Mouse (Mus musculus): ENCODE data around the gene Mdc1. TPM values are rescaled to one million over a fixed set of nuclear protein-coding genes. Genes with fewer than 3 reads are reported as not detected.

Gene Mdc1
- total RNA-seq, 2 experiments from 2014 or later = 12.9 to 13.5 TPM

DNA sequence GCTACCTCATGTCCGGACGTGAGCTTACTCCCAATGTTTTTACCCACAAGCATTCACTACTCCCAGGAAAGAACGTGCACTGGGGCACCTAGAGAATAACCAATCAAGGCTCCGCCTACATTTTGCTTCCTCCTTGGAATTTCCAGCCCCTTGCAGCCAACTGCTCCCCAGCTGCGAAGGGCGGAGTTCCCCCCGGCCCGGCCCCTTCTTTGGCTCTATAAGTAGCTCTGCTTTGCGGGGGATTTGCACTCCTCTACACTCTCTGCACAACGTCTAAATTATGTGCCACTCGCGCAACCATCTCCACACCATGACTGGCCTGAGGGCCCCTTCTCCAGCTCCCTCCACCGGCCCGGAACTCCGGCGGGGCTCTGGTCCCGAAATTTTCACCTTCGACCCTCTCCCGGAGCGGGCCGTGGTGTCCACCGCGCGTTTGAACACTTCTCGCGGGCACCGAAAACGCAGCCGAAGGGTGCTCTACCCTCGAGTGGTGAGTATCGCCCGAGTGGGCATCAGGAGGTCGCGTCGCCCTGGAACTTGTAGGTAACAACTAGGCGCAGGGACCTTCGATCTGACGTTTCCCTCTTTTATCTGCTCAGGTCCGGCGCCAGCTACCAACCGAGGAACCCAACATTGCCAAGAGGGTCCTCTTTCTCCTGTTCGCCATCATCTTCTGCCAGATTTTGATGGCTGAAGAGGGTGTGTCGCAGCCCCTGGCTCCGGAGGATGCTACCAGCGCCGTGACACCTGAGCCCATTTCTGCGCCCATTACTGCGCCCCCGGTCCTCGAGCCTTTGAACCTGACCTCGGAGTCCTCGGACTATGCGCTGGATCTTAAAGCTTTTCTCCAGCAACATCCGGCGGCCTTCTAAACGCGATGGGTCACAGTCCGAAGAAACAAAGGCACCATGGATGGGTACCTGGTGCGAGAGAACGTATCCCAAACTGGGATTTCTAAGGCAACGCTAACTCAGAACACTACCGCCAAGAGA lies 19.6 kb upstream of the Mdc1 start, which contains the start of gene Ier3:
Gene Ier3 (plus strand): TSS at position 246 of the 992 bp plus-strand sequence.
- DNase-seq = peak; percentile 84 to 88
- intact Hi-C loops (cut with DNase I) = loop anchor here (2.0 kb wide), 1 partner anchor 35 kb away; no protein-coding TSS in a partner anchor

DNA sequence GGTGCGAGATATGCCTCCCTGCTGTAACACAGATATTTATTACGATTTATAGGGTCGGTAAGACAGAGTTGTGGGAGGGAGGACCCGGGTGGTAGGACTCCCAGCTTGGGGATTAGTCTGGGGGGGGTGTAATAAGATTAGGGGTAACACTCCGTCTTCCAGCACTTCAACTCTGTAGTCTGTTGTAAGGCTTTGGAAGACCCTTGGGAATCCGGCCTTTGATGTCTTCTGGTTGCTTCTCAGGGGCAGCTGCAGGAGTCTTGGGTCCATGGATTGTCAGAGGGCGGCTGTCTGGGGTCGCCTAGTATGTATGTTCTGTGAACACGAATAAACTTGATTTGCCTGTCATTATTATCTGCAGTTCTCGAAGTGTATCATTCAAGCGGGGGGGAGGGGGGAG lies 18.8 kb upstream of the Mdc1 start:
- DNase-seq = no peak
- intact Hi-C loops (cut with DNase I) = no loop called here

DNA sequence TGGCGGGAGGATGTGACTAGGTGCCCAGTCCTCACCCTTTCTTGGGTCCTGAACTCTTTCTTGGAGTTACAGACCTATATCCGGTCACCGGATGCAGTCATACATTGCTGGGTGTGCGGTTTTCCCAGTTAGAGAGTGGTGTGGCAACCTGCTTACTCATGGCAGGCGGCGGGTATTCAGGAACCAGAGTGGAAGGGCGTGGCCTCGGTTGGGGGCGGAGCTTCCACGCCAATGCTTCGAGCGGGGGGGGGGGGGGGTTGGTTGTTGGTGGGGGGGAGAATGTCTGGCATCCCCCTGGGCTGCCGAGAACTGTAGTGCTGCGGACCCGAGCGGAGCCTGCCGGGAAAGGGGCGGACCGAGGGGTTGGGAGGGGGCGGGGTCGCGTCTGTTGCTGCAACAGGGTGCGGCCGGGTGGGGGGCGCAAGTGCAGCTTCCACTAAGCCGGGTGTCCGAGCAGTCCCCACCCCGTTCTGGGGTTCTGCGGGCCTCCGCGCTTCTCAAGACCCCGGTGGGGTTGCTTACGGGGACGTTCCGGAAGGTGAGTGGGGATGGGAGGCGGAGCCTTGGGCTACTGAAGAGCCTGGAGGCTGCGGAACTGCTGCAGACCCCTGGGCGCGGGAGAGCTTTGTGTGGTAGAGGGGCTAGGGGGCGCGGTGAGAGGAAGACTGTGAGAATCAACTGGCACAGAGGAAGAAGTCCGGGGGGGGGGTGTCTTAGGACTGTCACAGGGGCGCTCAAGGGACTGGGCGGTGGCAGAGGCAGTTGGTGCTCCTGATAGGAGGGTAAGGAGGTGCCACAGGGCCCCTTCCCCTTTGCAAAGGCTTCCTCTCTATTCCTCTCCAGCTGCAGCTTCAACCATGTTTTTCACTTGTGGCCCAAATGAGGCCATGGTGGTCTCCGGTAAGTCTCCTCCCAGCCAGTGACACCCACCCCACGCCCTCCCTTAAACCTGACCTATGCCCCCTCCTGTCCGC lies 18.1 kb upstream of the Mdc1 start, which contains the start of gene Flot1:
Gene Flot1 (plus strand): TSS at position 267 of the 974 bp plus-strand sequence.
- intact Hi-C loops (cut with DNase I) = no loop called here
- peak; percentile 86 to 89 for DNase-seq

DNA sequence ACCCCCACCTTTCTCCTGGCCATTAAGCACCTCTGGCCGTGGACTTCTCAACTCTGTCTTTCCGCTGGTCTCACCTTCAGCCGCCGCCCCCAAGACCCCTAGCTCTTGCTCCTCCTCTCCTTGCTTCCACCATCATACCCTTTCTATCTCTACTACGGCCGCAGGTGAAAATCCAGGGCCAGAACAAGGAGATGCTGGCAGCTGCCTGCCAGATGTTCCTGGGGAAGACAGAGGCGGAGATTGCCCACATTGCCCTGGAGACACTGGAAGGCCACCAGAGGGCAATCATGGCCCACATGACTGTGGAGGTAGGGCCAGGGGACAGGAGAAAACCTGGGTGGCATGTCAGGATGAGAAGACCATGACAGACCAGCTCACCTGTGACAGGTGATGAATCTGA lies 16.9 kb upstream of the Mdc1 start:
- intact Hi-C loops (cut with DNase I) = no loop called here
- no peak for DNase-seq

- intact Hi-C loops (cut with DNase I) = loop anchor here (5.0 kb wide), 1 partner anchor 167 kb away; no protein-coding TSS in a partner anchor
These were observed 16.0 kb upstream of the Mdc1 start for GRCm38 (mm10) chr17:35825109-35825850.

GRCm38 (mm10) chr17:35829737-35830136 lies 11.6 kb upstream of the Mdc1 start:
- intact Hi-C loops (cut with DNase I) = loop anchor here (2.0 to 10.0 kb wide), 3 partner anchors 91 to 163 kb away; partner anchors contain the start of gene Gnl1

More at GRCm38 (mm10) chr17:35825109-35825850, 16.0 kb upstream of the Mdc1 start:
- no peak for DNase-seq

GRCm38 (mm10) chr17:35832400-35833238 lies 8.7 kb upstream of the Mdc1 start:
- DNase-seq = no peak
- intact Hi-C loops (cut with DNase I) = loop anchor here (10.0 kb wide), 1 partner anchor 142 kb away; the partner anchor contains the start of gene Gnl1

More at GRCm38 (mm10) chr17:35829737-35830136, 11.6 kb upstream of the Mdc1 start:
- DNase-seq = peak; percentile 86 to 89

- intact Hi-C loops (cut with DNase I) = loop anchor here (10.0 kb wide), 1 partner anchor 142 kb away; the partner anchor contains the start of gene Gnl1
- DNase-seq = no peak
These were observed 8.0 kb upstream of the Mdc1 start for GRCm38 (mm10) chr17:35833239-35833751.

GRCm38 (mm10) chr17:35833894-35834293 lies 7.4 kb upstream of the Mdc1 start:
- intact Hi-C loops (cut with DNase I) = loop anchor here (10.0 kb wide), 1 partner anchor 141 kb away; the partner anchor contains the start of gene Gnl1

GRCm38 (mm10) chr17:35834696-35835422 lies 6.5 kb upstream of the Mdc1 start:
- intact Hi-C loops (cut with DNase I) = loop anchor here (1.0 to 10.0 kb wide), 2 partner anchors 40 to 140 kb away; partner anchors contain the start of gene Gnl1

More at GRCm38 (mm10) chr17:35833894-35834293, 7.4 kb upstream of the Mdc1 start:
- DNase-seq = no peak

DNA sequence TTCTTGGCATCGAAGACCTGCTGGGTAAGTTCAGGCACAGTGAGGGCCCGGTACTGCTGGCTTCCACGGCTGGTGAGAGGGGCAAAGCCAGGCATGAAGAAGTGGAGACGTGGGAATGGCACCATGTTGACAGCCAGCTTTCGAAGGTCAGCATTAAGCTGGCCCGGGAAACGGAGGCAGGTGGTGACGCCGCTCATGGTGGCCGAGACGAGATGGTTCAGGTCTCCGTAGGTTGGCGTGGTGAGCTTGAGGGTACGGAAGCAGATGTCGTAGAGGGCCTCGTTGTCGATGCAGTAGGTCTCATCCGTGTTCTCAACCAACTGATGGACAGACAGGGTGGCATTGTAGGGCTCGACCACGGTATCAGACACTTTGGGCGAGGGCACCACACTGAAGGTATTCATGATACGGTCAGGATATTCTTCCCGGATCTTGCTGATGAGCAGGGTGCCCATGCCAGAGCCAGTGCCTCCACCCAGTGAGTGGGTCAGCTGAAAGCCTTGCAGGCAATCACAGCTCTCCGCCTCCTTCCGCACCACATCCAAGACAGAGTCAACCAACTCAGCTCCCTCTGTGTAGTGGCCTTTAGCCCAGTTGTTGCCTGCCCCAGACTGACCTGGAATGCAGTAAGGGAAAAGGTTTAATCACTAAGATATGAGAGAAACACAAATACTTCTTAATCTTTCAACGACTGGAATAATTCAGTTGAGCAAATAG lies 5.7 kb upstream of the Mdc1 start:
- intact Hi-C loops (cut with DNase I) = loop anchor here (1.0 to 10.0 kb wide), 2 partner anchors 40 to 139 kb away; partner anchors contain the start of gene Gnl1
- no peak for DNase-seq

More at GRCm38 (mm10) chr17:35834696-35835422, 6.5 kb upstream of the Mdc1 start:
- no peak for DNase-seq

DNA sequence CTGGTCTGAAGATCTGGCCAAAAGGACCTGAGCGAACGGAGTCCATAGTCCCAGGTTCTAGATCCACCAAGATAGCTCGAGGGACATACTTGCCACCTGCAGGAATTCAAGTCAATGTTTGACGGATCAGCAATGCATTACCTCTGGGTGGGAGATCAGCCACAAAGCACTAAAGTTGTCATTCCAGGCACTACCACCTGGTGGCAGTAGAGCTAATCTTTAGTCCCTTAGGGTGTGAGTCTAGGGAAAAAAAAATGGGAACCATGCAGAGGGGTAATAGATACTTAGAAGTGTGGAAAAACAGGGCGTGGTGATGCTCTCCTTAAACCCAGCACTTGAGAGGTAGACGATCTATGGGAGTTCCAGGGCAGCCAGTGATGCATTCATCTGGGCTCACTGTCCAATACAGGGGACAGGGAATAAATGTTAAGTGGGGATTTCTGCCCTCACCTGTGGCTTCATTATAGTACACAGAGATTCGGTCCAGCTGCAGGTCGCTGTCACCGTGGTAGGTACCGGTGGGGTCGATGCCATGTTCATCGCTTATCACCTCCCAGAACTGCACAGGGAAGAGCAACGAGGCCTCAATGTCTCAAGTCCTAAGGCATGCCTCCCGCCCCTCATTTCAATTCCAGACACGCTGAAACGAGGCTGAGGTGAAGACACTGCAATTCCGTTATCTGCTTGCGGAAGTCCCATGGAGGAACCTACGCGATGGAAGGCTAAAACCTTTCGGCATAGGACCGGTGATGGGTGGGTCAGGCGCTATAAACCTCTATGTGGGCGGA lies 4.9 kb upstream of the Mdc1 start:
- peak; percentile 83 to 92 for DNase-seq
- intact Hi-C loops (cut with DNase I) = loop anchor here (10.0 kb wide), 1 partner anchor 138 kb away; the partner anchor contains the start of gene Gnl1

DNA sequence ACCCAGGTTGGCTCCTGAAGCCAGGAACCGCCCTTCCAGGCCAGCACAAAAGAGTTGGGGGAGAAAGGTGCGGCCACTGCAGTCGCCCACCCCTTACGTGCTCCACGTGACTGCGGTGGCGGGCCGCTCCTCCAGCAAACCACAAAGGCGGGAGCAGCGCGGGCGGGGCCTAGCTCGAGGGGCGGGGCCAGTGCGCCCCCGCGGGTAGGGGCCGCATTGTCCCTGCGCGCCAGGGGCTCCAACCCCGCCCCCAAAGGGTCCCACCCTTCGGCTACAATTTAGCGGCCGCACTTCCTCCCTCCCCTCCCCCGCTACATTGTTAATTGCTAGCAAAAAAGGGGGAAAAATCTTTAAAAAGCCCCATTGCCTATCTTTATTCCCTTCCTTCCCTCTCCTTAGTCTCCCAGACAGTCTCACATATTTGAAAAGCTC lies 4.3 kb upstream of the Mdc1 start:
- peak; percentile 90 to 91 for DNase-seq
- intact Hi-C loops (cut with DNase I) = loop anchor here (10.0 kb wide), 1 partner anchor 138 kb away; the partner anchor contains the start of gene Gnl1

DNA sequence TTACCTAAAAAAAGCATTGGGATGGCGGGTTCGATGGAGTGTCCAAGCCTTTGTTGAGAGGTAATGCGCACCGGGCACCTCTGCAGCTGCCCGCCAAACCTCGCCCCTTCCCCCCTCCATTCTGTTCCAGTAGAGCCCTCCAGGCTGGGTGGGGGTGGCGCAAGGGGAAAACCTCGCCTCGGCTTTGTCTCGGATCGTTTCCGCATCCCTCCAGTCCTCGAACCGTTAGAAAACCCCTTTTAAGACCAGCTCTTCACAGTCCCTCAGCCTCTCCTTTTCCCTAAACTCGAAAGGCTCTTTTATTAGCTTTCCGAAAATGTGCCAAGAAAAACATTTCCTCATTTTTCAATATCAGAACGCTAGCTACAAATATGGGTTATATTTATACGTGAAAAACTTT lies 3.8 kb upstream of the Mdc1 start:
- DNase-seq = peak; percentile 50 to 61
- intact Hi-C loops (cut with DNase I) = loop anchor here (10.0 kb wide), 1 partner anchor 137 kb away; the partner anchor contains the start of gene Gnl1

- intact Hi-C loops (cut with DNase I) = loop anchor here (10.0 kb wide), 1 partner anchor 137 kb away; the partner anchor contains the start of gene Gnl1
These were observed 3.2 kb upstream of the Mdc1 start, which contains the start of gene Tubb5 for GRCm38 (mm10) chr17:35838122-35838544. Gene Tubb5 (minus strand): TSS chr17:35838306.

More at GRCm38 (mm10) chr17:35838122-35838544, 3.2 kb upstream of the Mdc1 start, which contains the start of gene Tubb5:
- DNase-seq = peak; percentile 96
